Mouse (Mus musculus) MEL (cell line): ENCODE measurements at regions not wholly inside any gene's neighbourhood (a gene's known extent, or its start where the extent isn't known, plus 50 kb on each side); places are given as distances from the start of the nearest gene placed in this dataset.

Experiments
- DNase-seq: peaks from one replicate; pipeline ENCODE4 v3.0.0; 2011; ENCODE audit warnings: low read depth, low spot score
- H3K27ac ChIP-seq: 2 replicates; pipeline ENCODE4 v1.5.1; 2012; ENCODE audit warnings: low read depth, mild to moderate bottlenecking, control low read depth, low read length, moderate library complexity; ENCODE audit not compliant: control insufficient read depth
- H3K27me3 ChIP-seq, 2 experiments: fragments of 150-350 bp in 1 of 2; sonication (generic) in 1 of 2; 2 replicates each; pipeline ENCODE4 v1.6.1; 2012; ENCODE audit warnings: low read length in 2 of 2, mild to moderate bottlenecking in 2 of 2, improper control_type of control experiment in 1 of 2, moderate library complexity in 1 of 2; ENCODE audit not compliant: insufficient read depth in 2 of 2, control insufficient read depth in 1 of 2
- H3K36me3 ChIP-seq, 2 experiments: 2 replicates each; pipeline ENCODE4 v1.6.1; 2012 to 2014; ENCODE audit warnings: low read length in 2 of 2, improper control_type of control experiment in 1 of 2, inconsistent platforms in 1 of 2, mild to moderate bottlenecking in 1 of 2; ENCODE audit not compliant: insufficient read depth in 2 of 2, control insufficient read depth in 1 of 2
- H3K4me1 ChIP-seq, 2 experiments: fragments of 150-350 bp in 1 of 2; sonication (generic) in 1 of 2; 2 replicates each; pipeline ENCODE4 v1.6.1; 2012; ENCODE audit warnings: low read length in 2 of 2, improper control_type of control experiment in 1 of 2, mild to moderate bottlenecking in 1 of 2; ENCODE audit not compliant: insufficient read depth in 2 of 2, control insufficient read depth in 1 of 2
- H3K4me3 ChIP-seq, 2 experiments: fragments of 150-350 bp in 1 of 2; sonication (generic) in 1 of 2; 2 replicates each; pipeline ENCODE4 v1.5.1; 2012; ENCODE audit warnings: low read depth in 2 of 2, low read length in 2 of 2, mild to moderate bottlenecking in 2 of 2, moderate library complexity in 2 of 2, control low read depth in 1 of 2, improper control_type of control experiment in 1 of 2; ENCODE audit not compliant: control insufficient read depth in 1 of 2, insufficient read depth in 1 of 2
- H3K79me2 ChIP-seq: 2 replicates; pipeline ENCODE4 v1.6.1; 2012; ENCODE audit warnings: mild to moderate bottlenecking, low read length, moderate library complexity; ENCODE audit not compliant: control insufficient read depth, poor library complexity, insufficient read depth
- H3K9ac ChIP-seq: 2 replicates; pipeline ENCODE4 v1.6.1; 2012; ENCODE audit warnings: low read depth, mild to moderate bottlenecking, control low read depth, low read length, moderate library complexity; ENCODE audit not compliant: control insufficient read depth, poor library complexity, severe bottlenecking
- H3K9me3 ChIP-seq: fragments of 150-350 bp; sonication (generic); replicated peaks from 2 replicates; pipeline ENCODE4 v1.6.1; 2012; ENCODE audit warnings: mild to moderate bottlenecking, low read length, improper control_type of control experiment, moderate library complexity; ENCODE audit not compliant: insufficient read depth
- CHD1 ChIP-seq: IDR thresholded peaks from 2 replicates; pipeline ENCODE4 v1.6.1; 2012; ENCODE audit warnings: low read depth, mild to moderate bottlenecking, inconsistent platforms, low read length, improper control_type of control experiment
- CHD2 ChIP-seq: IDR thresholded peaks from 2 replicates; pipeline ENCODE4 v1.6.1; 2011; ENCODE audit warnings: low read length, improper control_type of control experiment
- CTCF ChIP-seq, 3 experiments: IDR thresholded peaks in 2 of 3; conservative IDR thresholded peaks in 1 of 3; 2 replicates each; pipeline ENCODE4 v1.5.1; 2011 to 2012; ENCODE audit warnings: low read length in 3 of 3, low read depth in 2 of 3, mild to moderate bottlenecking in 2 of 3, improper control_type of control experiment in 1 of 3, inconsistent platforms in 1 of 3, mixed read lengths in 1 of 3, moderate library complexity in 1 of 3; ENCODE audit not compliant: control insufficient read depth in 1 of 3, insufficient read depth in 1 of 3, poor library complexity in 1 of 3, severe bottlenecking in 1 of 3
- ELF1 ChIP-seq: IDR thresholded peaks from 2 replicates; pipeline ENCODE4 v1.6.1; 2014; ENCODE audit warnings: low read depth, mild to moderate bottlenecking, inconsistent platforms, low read length, improper control_type of control experiment, moderate library complexity
- EP300 ChIP-seq, 2 experiments: IDR thresholded peaks; 2 replicates each; pipeline ENCODE4 v1.6.1; 2011; ENCODE audit warnings: improper control_type of control experiment in 2 of 2, low read length in 2 of 2, low read depth in 1 of 2, mild to moderate bottlenecking in 1 of 2
- GABPA ChIP-seq: IDR thresholded peaks from 2 replicates; pipeline ENCODE4 v1.6.1; 2012; ENCODE audit warnings: low read depth, mild to moderate bottlenecking, inconsistent platforms, low read length, improper control_type of control experiment, moderate library complexity
- GATA1 ChIP-seq: IDR thresholded peaks from 2 replicates; pipeline ENCODE4 v1.6.1; 2011; ENCODE audit warnings: low read depth, low read length, improper control_type of control experiment
- HCFC1 ChIP-seq: IDR thresholded peaks from 2 replicates; pipeline ENCODE4 v1.6.1; 2012; ENCODE audit warnings: low read depth, mild to moderate bottlenecking, inconsistent platforms, low read length, improper control_type of control experiment, moderate library complexity
- KAT2A ChIP-seq: conservative IDR thresholded peaks from 2 replicates; pipeline ENCODE4 v1.6.1; 2012; ENCODE audit warnings: low read depth, low read length, improper control_type of control experiment, inconsistent platforms
- MAX ChIP-seq: IDR thresholded peaks from 2 replicates; pipeline ENCODE4 v1.6.1; 2011; ENCODE audit warnings: low read length, improper control_type of control experiment
- MAZ ChIP-seq: IDR thresholded peaks from 2 replicates; pipeline ENCODE4 v1.6.1; 2012; ENCODE audit warnings: low read depth, mild to moderate bottlenecking, inconsistent platforms, low read length, improper control_type of control experiment
- MEF2A ChIP-seq: IDR thresholded peaks from 2 replicates; pipeline ENCODE4 v1.6.1; 2014; ENCODE audit warnings: low read depth, mild to moderate bottlenecking, inconsistent platforms, low read length, improper control_type of control experiment; ENCODE audit not compliant: poor library complexity, insufficient replicate concordance, severe bottlenecking; ENCODE audit errors: extremely low read depth
- NELFE ChIP-seq: IDR thresholded peaks from 2 replicates; pipeline ENCODE4 v1.6.1; 2011; ENCODE audit warnings: low read depth, low read length, improper control_type of control experiment
- NRF1 ChIP-seq: IDR thresholded peaks from 2 replicates; pipeline ENCODE4 v1.6.1; 2014; ENCODE audit warnings: low read depth, mild to moderate bottlenecking, inconsistent platforms, low read length, improper control_type of control experiment, moderate library complexity; ENCODE audit not compliant: poor library complexity, insufficient read depth, severe bottlenecking
- POLR2AphosphoS5 ChIP-seq: IDR thresholded peaks from 2 replicates; pipeline ENCODE4 v1.6.1; 2012; ENCODE audit warnings: low read depth, borderline replicate concordance, mild to moderate bottlenecking, inconsistent platforms, low read length, moderate library complexity, mixed read lengths
- RAD21 ChIP-seq: IDR thresholded peaks from 2 replicates; pipeline ENCODE4 v1.6.1; 2011; ENCODE audit warnings: mild to moderate bottlenecking, low read depth, low read length, improper control_type of control experiment
- RCOR1 ChIP-seq: IDR thresholded peaks from 2 replicates; pipeline ENCODE4 v1.6.1; 2012; ENCODE audit warnings: low read depth, mild to moderate bottlenecking, inconsistent platforms, low read length, improper control_type of control experiment
- SMC3 ChIP-seq: IDR thresholded peaks from 2 replicates; pipeline ENCODE4 v1.6.1; 2011; ENCODE audit warnings: low read depth, low read length, improper control_type of control experiment
- TBP ChIP-seq: IDR thresholded peaks from 2 replicates; pipeline ENCODE4 v1.8.0; 2011; ENCODE audit warnings: low read depth, low read length, improper control_type of control experiment
- UBTF ChIP-seq: IDR thresholded peaks from 2 replicates; pipeline ENCODE4 v1.6.1; 2012; ENCODE audit warnings: low read depth, mild to moderate bottlenecking, inconsistent platforms, low read length, improper control_type of control experiment, moderate library complexity, borderline replicate concordance; ENCODE audit not compliant: insufficient read depth
- USF1 ChIP-seq: IDR thresholded peaks from 2 replicates; pipeline ENCODE4 v1.6.1; 2014; ENCODE audit warnings: low read depth, mild to moderate bottlenecking, inconsistent platforms, low read length, improper control_type of control experiment, moderate library complexity
- USF2 ChIP-seq, 2 experiments: IDR thresholded peaks; 2 replicates each; pipeline ENCODE4 v1.6.1; 2011 to 2012; ENCODE audit warnings: improper control_type of control experiment in 2 of 2, low read length in 2 of 2, borderline replicate concordance in 1 of 2, inconsistent platforms in 1 of 2, low read depth in 1 of 2, mild to moderate bottlenecking in 1 of 2; ENCODE audit not compliant: insufficient read depth in 1 of 2
- ZC3H11A ChIP-seq: IDR thresholded peaks from 2 replicates; pipeline ENCODE4 v1.6.1; 2012; ENCODE audit warnings: low read depth, mild to moderate bottlenecking, inconsistent platforms, low read length, improper control_type of control experiment
- ZKSCAN1 ChIP-seq: IDR thresholded peaks from 2 replicates; pipeline ENCODE4 v1.6.1; 2012; ENCODE audit warnings: low read depth, mild to moderate bottlenecking, inconsistent platforms, low read length, improper control_type of control experiment, moderate library complexity
- ZNF384 ChIP-seq: IDR thresholded peaks from 2 replicates; pipeline ENCODE4 v1.6.1; 2012; ENCODE audit warnings: low read depth, mild to moderate bottlenecking, inconsistent platforms, low read length, improper control_type of control experiment

DNA sequence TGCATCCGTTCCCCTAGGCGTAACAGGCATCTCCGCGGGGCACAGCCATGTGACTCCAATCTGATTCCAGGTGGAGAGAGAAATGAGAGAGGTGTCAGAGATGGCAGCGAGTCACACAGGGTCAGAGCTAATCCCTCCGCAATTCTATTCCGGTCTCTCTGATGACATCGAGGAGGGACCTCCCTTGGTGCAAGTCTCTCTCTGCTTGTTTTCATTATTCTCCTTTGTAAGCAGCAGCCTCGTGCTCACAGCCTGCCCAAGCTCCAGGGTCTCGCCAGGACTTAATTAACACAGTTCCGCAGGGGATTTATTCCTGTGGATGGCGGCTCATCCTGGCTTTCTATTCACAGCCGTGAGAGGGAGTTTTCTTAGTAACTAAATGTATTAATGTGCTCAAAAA, 134.1 kb upstream of the Igsf21 start:
- Histone ChIP-seq H3K27ac (no peak overlapping the region), H3K79me2 (no peaks in the 10 kb centered on the region), H3K9me3 (no peaks in the 10 kb centered on the region), H3K36me3 (no peaks in the 10 kb centered on the region), H3K4me1 (no peaks in the 10 kb centered on the region), H3K4me3 (no peak overlapping the region), H3K27me3 (no peaks in the 10 kb centered on the region), H3K9ac (no peak overlapping the region)
- DNase-seq: no peak
- TF ChIP-seq POLR2AphosphoS5 (no peak), CHD2 (no peak), NRF1 (no peak), CHD1 (no peak), ZKSCAN1 (no peak), MAZ (no peak), MEF2A (no peak), ZNF384 (no peak), NELFE (no peak), ZC3H11A (no peak), EP300 (IDR thresholded peaks at IDR 0.05; ENCODE audit: low read depth in 1 of 2, low read length in 2 of 2) (no peak), USF2 (IDR thresholded peaks at IDR 0.05; ENCODE audit: borderline replicate concordance in 1 of 2, insufficient read depth in 1 of 2, low read depth in 1 of 2, low read length in 2 of 2) (no peak), TBP (no peak)

GRCm38 (mm10) chr4:140377941-140378340, 131.4 kb upstream of the Igsf21 start:
- Histone ChIP-seq H3K4me3 (no peak overlapping the region), H3K9ac (no peak overlapping the region), H3K9me3 (no peaks in the 10 kb centered on the region), H3K36me3 (no peaks in the 10 kb centered on the region), H3K79me2 (no peaks in the 10 kb centered on the region), H3K4me1 (no peaks in the 10 kb centered on the region), H3K27ac (no peak overlapping the region), H3K27me3 (no peaks in the 10 kb centered on the region)
- TF ChIP-seq UBTF (no peak), ELF1 (no peak), GABPA (no peak), MEF2A (no peak), POLR2AphosphoS5 (no peak), HCFC1 (no peak), USF2 (IDR thresholded peaks at IDR 0.05; ENCODE audit: borderline replicate concordance in 1 of 2, insufficient read depth in 1 of 2, low read depth in 1 of 2, low read length in 2 of 2) (no peak), KAT2A (no peak), USF1 (no peak), MAX (no peak), CTCF (IDR thresholded peaks at IDR 0.05 in 2 of 3, conservative IDR thresholded peaks at IDR 0.05 in 1 of 3; ENCODE audit: control insufficient read depth in 1 of 3, insufficient read depth in 1 of 3, low read depth in 2 of 3, low read length in 3 of 3, poor library complexity in 1 of 3, severe bottlenecking in 1 of 3) (no peak), GATA1 (no peak), RAD21 (no peak), SMC3 (no peak), RCOR1 (no peak), EP300 (IDR thresholded peaks at IDR 0.05; ENCODE audit: low read depth in 1 of 2, low read length in 2 of 2) (no peak)
- no peak for DNase-seq
